Mouse (Mus musculus) C2C12 (cell line): ENCODE measurements around the gene Zfp273.

ENCODE experiments used
- CEBPB ChIP-seq: IDR thresholded peaks from one replicate; pipeline ENCODE4 v1.6.1; 2011; ENCODE audit warnings: low read depth, mild to moderate bottlenecking, control low read depth, moderate library complexity
- CTCF ChIP-seq: IDR thresholded peaks from one replicate; pipeline ENCODE4 v1.5.1; 2011; ENCODE audit not compliant: control insufficient read depth, insufficient read depth, insufficient read length
- MYOD1 ChIP-seq: IDR thresholded peaks from one replicate; pipeline ENCODE4 v1.6.1; 2011; ENCODE audit warnings: low read depth; ENCODE audit not compliant: control insufficient read depth, insufficient read length

DNA sequence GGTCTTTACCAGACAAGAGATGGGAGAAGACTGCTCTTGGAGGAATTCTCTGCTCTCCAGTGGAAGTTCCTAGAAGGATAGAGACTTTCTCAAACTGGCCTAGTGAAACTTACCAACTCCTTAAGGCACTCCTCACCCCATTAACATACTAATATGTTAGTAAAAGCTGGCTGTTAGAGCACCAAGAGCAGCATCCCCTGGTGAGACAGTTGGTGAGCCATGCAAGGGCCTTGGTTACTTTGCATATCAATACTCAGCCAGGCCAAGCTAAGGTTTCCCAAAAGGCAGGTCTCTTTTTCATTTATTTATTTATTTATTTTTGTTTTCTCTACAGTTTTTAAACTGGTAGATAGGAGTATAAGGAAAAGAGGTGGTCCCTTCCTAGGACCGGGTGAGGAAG, 43.8 kb downstream of the Zfp273 start:
- TF ChIP-seq CEBPB (no peak), CTCF (no peak), MYOD1 (no peak)
